Mouse (Mus musculus): ENCODE measurements around the gene Trim25. TPM values are rescaled to one million over a fixed set of nuclear protein-coding genes. Genes with fewer than 3 reads are reported as not detected.
"Not testable (repeated sequence)": the region's sequence is repeated elsewhere in the genome, so short reads cannot be mapped to it uniquely, and the experiment has no call there.

Gene Trim25
- polyA plus RNA-seq, 1 experiment from 2014 or later, result 22.1 TPM

DNA sequence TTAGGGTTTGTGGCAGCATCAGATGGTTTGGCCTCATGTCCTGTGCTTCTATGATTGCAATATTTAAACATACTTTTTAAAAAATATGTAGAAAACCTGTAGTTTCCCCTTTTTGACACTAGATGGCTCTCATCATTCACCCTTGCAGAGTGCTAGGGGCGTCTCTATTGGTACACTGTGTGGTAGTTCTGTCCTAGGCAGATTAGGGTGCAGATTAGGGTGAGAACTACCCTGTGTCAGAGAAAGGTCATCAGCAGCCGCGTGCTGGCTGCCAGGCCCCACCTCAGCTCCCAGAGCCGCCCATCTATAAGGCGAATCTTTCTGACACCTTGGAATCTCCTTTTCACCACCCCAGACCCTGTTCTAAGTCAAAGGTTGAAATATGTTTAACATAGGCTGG is 9.6 kb upstream of the Trim25 start:
- no peaks in the 10 kb centered on the region for H3K27me3 ChIP-seq (ENCODE audit: control insufficient read depth, insufficient read depth, low read length)
- WGBS, result 58% methylated on average over 5 of the region's 5 CpGs
- H3K9ac ChIP-seq (ENCODE audit: low read length), result no peak overlapping the region
- H3K9me3 ChIP-seq (replicated peaks; ENCODE audit: control insufficient read depth, low read length), result no peaks in the 10 kb centered on the region
- ATAC-seq (replicated peaks; ENCODE audit: extremely low read depth, insufficient read depth, low FRiP score), result 0 out of 2 replicates have a peak, but pooled peaks have one; percentile 43
- H3K4me1 ChIP-seq (ENCODE audit: control insufficient read depth, insufficient read depth, low read length), result no peaks in the 10 kb centered on the region
- H3K4me2 ChIP-seq (ENCODE audit: low read depth, low read length), result no peak overlapping the region
- no peak overlapping the region for H3K27ac ChIP-seq (ENCODE audit: low read length)
- H3K36me3 ChIP-seq (ENCODE audit: control insufficient read depth, insufficient read depth), result peaks cover 18% of the 10 kb centered on the region
- no peak overlapping the region for H3K4me3 ChIP-seq (ENCODE audit: low read length)

DNA sequence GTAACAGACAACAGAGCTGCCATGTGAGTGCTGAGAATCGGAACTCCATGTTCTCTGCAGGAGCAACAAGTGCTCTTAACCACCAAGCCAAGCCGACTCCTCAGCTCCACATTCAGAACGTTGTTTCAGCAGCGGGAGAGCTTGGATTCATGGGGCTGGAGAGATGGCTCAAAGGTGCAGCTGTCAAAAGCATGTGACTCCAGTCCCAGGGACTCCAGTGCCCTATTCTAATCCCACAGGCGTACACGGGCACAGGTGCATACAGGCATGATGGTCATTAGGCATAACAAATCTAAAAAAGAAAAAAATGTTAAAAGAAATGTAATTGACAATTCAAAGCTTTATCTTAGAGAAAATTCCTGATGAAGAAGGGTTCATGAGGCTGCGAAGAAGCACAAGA is 6.0 kb upstream of the Trim25 start:
- Histone ChIP-seq H3K9me3 (replicated peaks; ENCODE audit: control insufficient read depth, low read length) (no peaks in the 10 kb centered on the region), H3K36me3 (ENCODE audit: control insufficient read depth, insufficient read depth) (peaks cover 7% of the 10 kb centered on the region; the same call in 1 of the 2 replicates), H3K27me3 (ENCODE audit: control insufficient read depth, insufficient read depth, low read length) (no peaks in the 10 kb centered on the region), H3K4me1 (ENCODE audit: control insufficient read depth, insufficient read depth, low read length) (no peaks in the 10 kb centered on the region), H3K27ac (ENCODE audit: low read length) (no peak overlapping the region), H3K4me2 (ENCODE audit: low read depth, low read length) (no peak overlapping the region), H3K9ac (ENCODE audit: low read length) (no peak overlapping the region), H3K4me3 (ENCODE audit: low read length) (no peak overlapping the region)
- ATAC-seq (replicated peaks; ENCODE audit: extremely low read depth, insufficient read depth, low FRiP score), result no peak
- WGBS, result 48% methylated on average over 7 of the region's 7 CpGs

DNA sequence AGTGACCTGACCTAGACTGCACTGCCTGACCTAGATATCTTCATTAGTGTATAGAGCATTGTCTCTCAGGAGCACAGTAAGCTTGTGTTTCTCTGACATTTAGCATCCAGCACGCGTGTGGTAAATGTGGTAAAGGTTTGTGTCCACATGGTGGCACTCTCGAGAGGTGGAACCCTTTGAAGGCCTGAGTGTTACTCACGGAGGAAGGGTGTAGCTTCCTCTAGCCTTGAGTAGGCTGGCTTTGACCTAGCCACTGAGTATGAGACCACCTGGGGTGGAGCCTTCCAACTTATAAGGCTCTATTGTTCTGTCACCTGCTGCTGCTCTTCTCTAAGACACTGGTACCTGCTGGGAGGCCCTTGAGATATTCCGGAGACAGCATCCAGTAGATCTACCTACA is 5.6 kb upstream of the Trim25 start:
- Histone ChIP-seq H3K36me3 (ENCODE audit: control insufficient read depth, insufficient read depth) (peaks cover 4% of the 10 kb centered on the region; the same call in 1 of the 2 replicates), H3K9ac (ENCODE audit: low read length) (no peak overlapping the region), H3K4me1 (ENCODE audit: control insufficient read depth, insufficient read depth, low read length) (no peaks in the 10 kb centered on the region), H3K27ac (ENCODE audit: low read length) (no peak overlapping the region), H3K27me3 (ENCODE audit: control insufficient read depth, insufficient read depth, low read length) (no peaks in the 10 kb centered on the region), H3K4me3 (ENCODE audit: low read length) (no peak overlapping the region), H3K9me3 (replicated peaks; ENCODE audit: control insufficient read depth, low read length) (no peaks in the 10 kb centered on the region), H3K4me2 (ENCODE audit: low read depth, low read length) (no peak overlapping the region)
- no peak; the same call in 1 of the 2 replicates for ATAC-seq (replicated peaks; ENCODE audit: extremely low read depth, insufficient read depth, low FRiP score)
- WGBS, result 16% methylated on average over 5 of the region's 5 CpGs

DNA sequence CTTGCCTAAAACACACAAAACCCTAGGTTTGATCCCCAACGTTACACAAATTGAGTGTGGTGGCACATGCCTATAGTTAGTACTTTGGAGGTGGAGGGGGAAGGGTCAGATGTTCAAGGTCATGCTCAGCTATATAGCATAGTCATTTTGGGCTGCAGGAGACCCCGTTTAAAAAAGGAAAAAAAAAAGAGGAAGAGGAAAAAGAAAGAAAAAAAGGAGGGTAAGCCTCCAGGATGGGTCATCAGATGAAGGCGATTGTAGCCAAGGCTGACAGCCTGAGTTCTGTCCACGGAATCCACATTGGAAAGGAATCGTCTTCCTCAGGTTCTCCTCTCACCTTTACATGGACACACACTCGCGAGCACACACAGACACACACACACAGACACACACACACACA is 4.7 kb upstream of the Trim25 start:
- 82% methylated on average over 7 of the region's 7 CpGs for WGBS

GRCm38 (mm10) chr11:88995616-88996015 is 3.6 kb upstream of the Trim25 start:
- 0 out of 2 replicates have a peak, but pooled peaks cover 6% of the 10 kb centered on the region for H3K4me1 ChIP-seq (ENCODE audit: control insufficient read depth, insufficient read depth, low read length)
- peaks cover 3% of the 10 kb centered on the region; the same call in 1 of the 2 replicates for H3K36me3 ChIP-seq (ENCODE audit: control insufficient read depth, insufficient read depth)
- H3K4me3 ChIP-seq (ENCODE audit: low read length), result no peak overlapping the region
- ATAC-seq (replicated peaks; ENCODE audit: extremely low read depth, insufficient read depth, low FRiP score), result no peak
- H3K27me3 ChIP-seq (ENCODE audit: control insufficient read depth, insufficient read depth, low read length), result no peaks in the 10 kb centered on the region
- no peak overlapping the region for H3K27ac ChIP-seq (ENCODE audit: low read length)
- H3K9me3 ChIP-seq (replicated peaks; ENCODE audit: control insufficient read depth, low read length), result no peaks in the 10 kb centered on the region
- WGBS, result 84% methylated on average over 2 of the region's 2 CpGs
- H3K4me2 ChIP-seq (ENCODE audit: low read depth, low read length), result no peak overlapping the region
- H3K9ac ChIP-seq (ENCODE audit: low read length), result no peak overlapping the region

More for the DNA sequence above, 4.7 kb upstream of the Trim25 start:
- Histone ChIP-seq H3K27ac (ENCODE audit: low read length) (no peak overlapping the region), H3K9me3 (replicated peaks; ENCODE audit: control insufficient read depth, low read length) (no peaks in the 10 kb centered on the region), H3K4me2 (ENCODE audit: low read depth, low read length) (no peak overlapping the region), H3K4me1 (ENCODE audit: control insufficient read depth, insufficient read depth, low read length) (0 out of 2 replicates have a peak, but pooled peaks cover 2% of the 10 kb centered on the region), H3K36me3 (ENCODE audit: control insufficient read depth, insufficient read depth) (peaks cover 4% of the 10 kb centered on the region; the same call in 1 of the 2 replicates), H3K9ac (ENCODE audit: low read length) (no peak overlapping the region), H3K4me3 (ENCODE audit: low read length) (no peak overlapping the region), H3K27me3 (ENCODE audit: control insufficient read depth, insufficient read depth, low read length) (no peaks in the 10 kb centered on the region)
- no peak for ATAC-seq (replicated peaks; ENCODE audit: extremely low read depth, insufficient read depth, low FRiP score)

GRCm38 (mm10) chr11:88996427-88996826 is 2.7 kb upstream of the Trim25 start:
- H3K4me3 ChIP-seq (ENCODE audit: low read length), result no peak overlapping the region
- WGBS, result 38% methylated on average over 7 of the region's 7 CpGs
- no peaks in the 10 kb centered on the region for H3K36me3 ChIP-seq (ENCODE audit: control insufficient read depth, insufficient read depth)
- no peak overlapping the region for H3K9ac ChIP-seq (ENCODE audit: low read length)
- H3K4me1 ChIP-seq (ENCODE audit: control insufficient read depth, insufficient read depth, low read length), result peaks cover 12% of the 10 kb centered on the region
- no peaks in the 10 kb centered on the region for H3K9me3 ChIP-seq (replicated peaks; ENCODE audit: control insufficient read depth, low read length)
- H3K27me3 ChIP-seq (ENCODE audit: control insufficient read depth, insufficient read depth, low read length), result no peaks in the 10 kb centered on the region
- H3K4me2 ChIP-seq (ENCODE audit: low read depth, low read length), result peak overlapping the region; percentile 4; the same call in 1 of the 2 replicates
- ATAC-seq (replicated peaks; ENCODE audit: extremely low read depth, insufficient read depth, low FRiP score), result peak; percentile 25; the same call in 1 of the 2 replicates
- H3K27ac ChIP-seq (ENCODE audit: low read length), result peak overlapping the region; percentile 52

- Histone ChIP-seq H3K27ac (ENCODE audit: low read length) (peak overlapping the region; percentile 52), H3K4me1 (ENCODE audit: control insufficient read depth, insufficient read depth, low read length) (peaks cover 15% of the 10 kb centered on the region)
- WGBS, result 88% methylated on average over 5 of the region's 5 CpGs
- H3K36me3 ChIP-seq (ENCODE audit: control insufficient read depth, insufficient read depth); H3K27me3 ChIP-seq (ENCODE audit: control insufficient read depth, insufficient read depth, low read length); H3K4me3 ChIP-seq (ENCODE audit: low read length); H3K4me2 ChIP-seq (ENCODE audit: low read depth, low read length); H3K9ac ChIP-seq (ENCODE audit: low read length); H3K9me3 ChIP-seq (replicated peaks; ENCODE audit: control insufficient read depth, low read length); ATAC-seq (replicated peaks; ENCODE audit: extremely low read depth, insufficient read depth, low FRiP score): not testable (repeated sequence)
Measured at GRCm38 (mm10) chr11:88997343-88997742, 1.8 kb upstream of the Trim25 start.

- Histone ChIP-seq H3K27me3 (ENCODE audit: control insufficient read depth, insufficient read depth, low read length) (no peaks in the 10 kb centered on the region), H3K27ac (ENCODE audit: low read length) (peak overlapping the region; percentile 76; the same call in 1 of the 2 replicates), H3K4me1 (ENCODE audit: control insufficient read depth, insufficient read depth, low read length) (peaks cover 24% of the 10 kb centered on the region), H3K4me2 (ENCODE audit: low read depth, low read length) (0 out of 2 replicates have a peak overlapping the region, but pooled peaks have one; percentile 85), H3K36me3 (ENCODE audit: control insufficient read depth, insufficient read depth) (no peaks in the 10 kb centered on the region), H3K4me3 (ENCODE audit: low read length) (no peak overlapping the region), H3K9me3 (replicated peaks; ENCODE audit: control insufficient read depth, low read length) (no peaks in the 10 kb centered on the region), H3K9ac (ENCODE audit: low read length) (no peak overlapping the region)
- ATAC-seq (replicated peaks; ENCODE audit: extremely low read depth, insufficient read depth, low FRiP score), result no peak
- WGBS, result 19% methylated on average over 3 of the region's 3 CpGs
Measured at GRCm38 (mm10) chr11:88998406-88998805, 770 bp upstream of the Trim25 start.

DNA sequence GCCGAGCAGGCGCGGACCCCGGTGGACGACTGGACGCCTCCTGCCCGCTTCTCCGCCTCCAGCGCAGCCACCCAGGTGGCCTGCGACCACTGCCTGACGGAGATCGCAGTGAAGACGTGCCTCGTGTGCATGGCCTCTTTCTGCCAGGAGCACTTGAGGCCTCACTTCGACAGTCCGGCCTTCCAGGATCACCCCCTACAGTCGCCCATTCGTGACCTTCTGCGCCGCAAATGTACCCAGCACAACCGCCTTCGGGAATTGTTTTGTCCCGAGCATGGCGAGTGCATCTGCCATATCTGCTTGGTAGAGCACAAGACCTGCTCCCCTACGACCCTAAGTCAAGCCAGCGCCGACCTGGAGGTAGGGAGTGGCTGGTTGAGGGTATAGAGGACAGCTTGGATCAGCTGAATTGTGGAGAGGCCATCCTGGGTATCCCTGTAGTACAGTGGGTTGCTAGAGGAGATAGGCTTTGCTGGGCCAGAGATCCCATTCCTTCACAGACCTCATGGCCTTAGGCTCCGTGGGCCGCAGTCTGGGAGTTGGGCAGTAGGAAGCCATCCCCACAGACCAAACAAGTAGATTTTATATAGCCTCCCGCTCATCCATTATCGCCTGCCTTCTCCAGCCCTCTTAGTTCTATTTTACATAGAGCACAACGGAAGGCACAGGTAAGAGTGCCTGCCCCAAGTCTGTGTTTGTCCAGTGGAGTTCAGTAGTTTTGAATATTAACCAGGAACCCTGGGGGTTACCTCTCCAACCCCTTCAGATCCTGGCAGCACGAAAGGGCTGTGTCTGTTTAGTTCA is 749 bp downstream of the Trim25 start:
- Histone ChIP-seq H3K9ac (ENCODE audit: low read length) (peak overlapping the region; percentile 86), H3K27ac (ENCODE audit: low read length) (peak overlapping the region; percentile 76), H3K4me3 (ENCODE audit: low read length) (peak overlapping the region; percentile 76), H3K36me3 (ENCODE audit: control insufficient read depth, insufficient read depth) (no peaks in the 10 kb centered on the region), H3K27me3 (ENCODE audit: control insufficient read depth, insufficient read depth, low read length) (no peaks in the 10 kb centered on the region), H3K4me1 (ENCODE audit: control insufficient read depth, insufficient read depth, low read length) (peaks cover 30% of the 10 kb centered on the region), H3K4me2 (ENCODE audit: low read depth, low read length) (peak overlapping the region; percentile 85), H3K9me3 (replicated peaks; ENCODE audit: control insufficient read depth, low read length) (no peaks in the 10 kb centered on the region)
- ATAC-seq (replicated peaks; ENCODE audit: extremely low read depth, insufficient read depth, low FRiP score), result peak; percentile 21
- WGBS, result 16% methylated on average over 33 of the region's 33 CpGs

Measured in heart, embryonic 16.5 days (tissue).